Mouse (Mus musculus): ENCODE measurements around the gene Syt16. TPM values are rescaled to one million over a fixed set of nuclear protein-coding genes. Genes with fewer than 3 reads are reported as not detected.

The Syt16 gene
- polyA plus RNA-seq, 1 experiment, result not detected

DNA sequence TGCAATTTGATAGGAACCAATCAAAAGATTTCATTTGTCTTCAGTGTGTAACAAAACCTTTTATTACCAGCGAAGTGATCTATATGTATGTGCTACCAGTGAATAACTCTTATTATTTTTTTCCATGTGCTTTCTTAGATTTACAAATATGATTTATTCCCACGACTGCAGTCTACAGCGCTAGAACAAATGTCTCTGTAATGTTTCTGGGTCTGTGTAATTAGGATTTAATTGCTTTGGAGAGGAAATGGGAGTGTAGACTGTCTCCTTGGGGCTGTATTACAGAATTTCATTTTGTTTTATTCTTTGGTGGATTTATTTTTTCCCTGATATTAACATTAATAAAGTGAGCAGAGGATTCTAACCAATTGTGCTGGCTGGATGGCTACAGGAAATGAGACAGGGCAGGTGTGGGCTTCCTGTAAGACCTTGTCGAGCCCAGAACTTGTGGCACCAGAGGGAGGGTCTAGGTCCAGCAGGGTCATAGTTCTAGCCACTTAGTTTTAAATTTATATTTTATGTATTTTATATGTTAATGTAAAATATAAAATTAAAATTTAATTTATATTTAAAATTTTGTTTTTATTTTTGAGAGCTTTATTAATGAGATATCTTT is 9.0 kb upstream of the Syt16 start:
- no peak for TF ChIP-seq GATA1 (IDR thresholded peaks at IDR 0.05; ENCODE audit: low read length)

- TF ChIP-seq GATA1 (IDR thresholded peaks at IDR 0.05; ENCODE audit: low read length), result no peak
Measured at GRCm38 (mm10) chr12:73989594-73989993, 7.9 kb upstream of the Syt16 start.

- no peak for TF ChIP-seq GATA1 (IDR thresholded peaks at IDR 0.05; ENCODE audit: low read length)
Measured at GRCm38 (mm10) chr12:73996906-73997296, 560 bp upstream of the Syt16 start.

- TF ChIP-seq GATA1 (IDR thresholded peaks at IDR 0.05; ENCODE audit: low read length), result no peak
Measured at GRCm38 (mm10) chr12:73998128-73998456, 631 bp downstream of the Syt16 start.

GRCm38 (mm10) chr12:74002449-74002848 is 5.0 kb downstream of the Syt16 start:
- no peak for TF ChIP-seq GATA1 (IDR thresholded peaks at IDR 0.05; ENCODE audit: low read length)

- no peak for TF ChIP-seq GATA1 (IDR thresholded peaks at IDR 0.05; ENCODE audit: low read length)
Measured at GRCm38 (mm10) chr12:74009448-74009911, 12.0 kb downstream of the Syt16 start.

DNA sequence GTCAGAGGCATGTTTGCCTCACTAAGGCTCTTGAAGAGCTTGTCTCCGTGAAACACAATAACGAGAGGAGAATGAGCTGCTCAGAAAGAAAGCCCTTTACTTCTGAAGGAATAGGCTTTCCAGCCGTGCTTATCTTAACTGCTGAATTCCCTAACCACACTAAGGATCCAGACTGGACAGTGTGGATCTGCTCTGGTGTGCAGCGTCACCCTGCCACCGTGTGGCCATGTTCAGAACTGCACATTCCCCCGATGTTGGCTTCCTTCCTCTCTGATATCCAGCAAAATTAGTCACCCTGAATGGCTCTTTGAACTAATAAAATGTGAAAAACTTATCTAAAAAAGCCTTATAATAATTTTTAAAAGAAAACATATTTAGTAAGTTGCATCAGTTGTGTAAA is 16.3 kb downstream of the Syt16 start:
- TF ChIP-seq GATA1 (IDR thresholded peaks at IDR 0.05; ENCODE audit: low read length), result no peak

DNA sequence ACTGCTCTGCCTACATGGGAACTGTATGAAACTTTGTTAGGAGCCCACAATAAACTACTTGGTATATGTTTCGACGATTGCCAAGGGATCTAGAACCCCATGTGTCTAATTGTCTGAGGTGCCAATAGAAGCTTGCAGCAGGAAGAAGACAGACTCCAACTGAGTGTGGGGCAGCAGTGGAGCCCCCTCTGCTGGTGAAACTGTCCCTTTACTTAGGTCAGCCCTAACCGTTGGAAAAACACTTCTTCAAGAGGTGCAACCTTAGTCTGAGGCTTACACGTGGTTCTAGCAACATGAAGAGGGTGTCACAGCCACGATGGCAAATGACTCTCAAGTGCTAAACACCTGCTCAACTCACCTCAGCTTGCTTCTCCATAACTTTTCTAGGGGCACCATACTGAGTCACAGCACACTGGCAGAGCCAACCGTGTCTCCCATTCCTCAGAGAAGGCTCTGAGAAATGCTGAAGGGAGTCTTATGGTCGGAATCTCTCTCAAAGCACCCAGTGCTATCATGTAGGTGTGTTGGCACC is 17.3 kb downstream of the Syt16 start:
- no peak for TF ChIP-seq GATA1 (IDR thresholded peaks at IDR 0.05; ENCODE audit: low read length)

DNA sequence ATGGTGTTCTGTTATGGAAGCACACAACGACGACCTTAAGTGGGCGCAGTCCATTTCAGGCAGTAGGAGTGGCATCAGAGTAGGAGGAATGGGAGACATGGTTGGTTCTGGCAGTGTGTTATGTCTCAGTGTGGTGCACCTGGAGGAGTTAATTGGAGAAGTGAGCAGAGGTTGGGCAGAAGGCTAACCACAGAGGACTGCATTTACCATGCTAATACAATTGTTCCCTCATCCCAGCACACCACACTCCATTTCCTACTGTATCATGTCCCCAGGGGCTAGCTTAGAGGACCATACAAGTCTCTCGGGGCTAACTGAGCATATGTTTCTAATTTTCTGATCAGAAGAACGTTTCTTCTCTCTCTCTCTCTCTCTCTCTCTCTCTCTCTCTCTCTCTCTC is 18.0 kb downstream of the Syt16 start:
- no peak for TF ChIP-seq GATA1 (IDR thresholded peaks at IDR 0.05; ENCODE audit: low read length)

GRCm38 (mm10) chr12:74023260-74023659 is 25.8 kb downstream of the Syt16 start:
- TF ChIP-seq GATA1 (IDR thresholded peaks at IDR 0.05; ENCODE audit: low read length), result no peak

GRCm38 (mm10) chr12:74024912-74025311 is 27.5 kb downstream of the Syt16 start:
- no peak for TF ChIP-seq GATA1 (IDR thresholded peaks at IDR 0.05; ENCODE audit: low read length)

DNA sequence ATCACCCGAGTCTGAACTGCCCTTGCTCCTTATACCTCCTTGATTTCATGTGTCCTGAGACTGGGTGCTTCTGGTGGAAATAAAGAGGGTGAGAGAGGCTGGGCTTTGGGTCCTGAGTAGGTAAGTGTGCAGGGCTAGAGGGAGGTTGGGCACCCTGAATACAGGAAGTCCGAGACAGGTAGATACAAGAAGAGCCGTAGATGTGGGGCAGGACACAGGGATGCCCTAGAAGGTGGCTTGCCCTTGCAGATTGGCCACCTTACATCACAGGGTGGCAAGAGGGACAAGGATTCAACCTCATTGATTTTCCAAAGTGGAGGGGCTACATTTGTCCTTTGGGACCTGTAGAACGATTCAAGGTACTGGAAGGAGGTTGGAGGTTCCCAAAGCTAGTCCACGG is 45.8 kb downstream of the Syt16 start:
- no peak for TF ChIP-seq GATA1 (IDR thresholded peaks at IDR 0.05; ENCODE audit: low read length)

DNA sequence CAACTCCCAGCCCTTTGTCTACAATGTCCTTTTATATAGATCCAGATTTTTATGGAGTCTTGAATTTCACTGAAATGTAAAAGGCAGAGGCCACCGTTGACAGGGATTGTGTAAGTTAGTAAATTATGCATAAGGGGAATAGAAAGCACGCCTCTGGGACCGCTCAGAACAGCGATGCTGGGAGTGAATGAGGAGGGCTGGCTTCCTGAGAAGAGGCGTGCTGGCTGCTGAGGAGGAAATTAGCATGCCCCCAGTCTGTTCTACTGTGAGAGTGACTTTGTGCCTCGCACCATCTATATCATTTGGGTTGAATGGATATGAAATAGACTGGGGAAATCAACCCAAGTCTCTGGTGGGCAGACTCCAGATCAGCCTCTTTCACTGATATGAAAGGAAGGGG is 46.3 kb downstream of the Syt16 start:
- no peak for TF ChIP-seq GATA1 (IDR thresholded peaks at IDR 0.05; ENCODE audit: low read length)

GRCm38 (mm10) chr12:74044241-74044640 is 46.8 kb downstream of the Syt16 start:
- no peak for TF ChIP-seq GATA1 (IDR thresholded peaks at IDR 0.05; ENCODE audit: low read length)

GRCm38 (mm10) chr12:74055336-74055931 is 58.0 kb downstream of the Syt16 start:
- TF ChIP-seq GATA1 (IDR thresholded peaks at IDR 0.05; ENCODE audit: low read length), result no peak

- no peak for TF ChIP-seq GATA1 (IDR thresholded peaks at IDR 0.05; ENCODE audit: low read length)
Measured at GRCm38 (mm10) chr12:74056162-74056561, 58.7 kb downstream of the Syt16 start.

DNA sequence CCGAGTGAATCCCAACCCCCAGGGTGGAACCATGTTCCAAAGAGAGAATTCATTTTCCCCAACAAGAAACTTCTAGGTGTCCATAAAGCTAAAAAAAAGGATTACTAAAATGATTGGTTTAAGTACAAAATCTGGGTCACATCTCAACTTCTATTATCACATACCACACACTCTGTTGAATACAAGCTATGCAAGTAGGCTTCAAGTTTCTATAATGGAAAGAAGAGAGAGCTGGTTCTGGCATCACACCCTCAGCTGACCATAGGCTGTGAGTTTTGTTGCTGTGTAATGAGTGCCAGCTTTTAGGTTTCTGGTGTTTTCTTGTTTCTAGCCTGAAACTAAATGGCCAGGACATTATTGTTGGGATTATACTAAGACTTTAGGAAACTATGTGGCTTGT is 65.1 kb downstream of the Syt16 start:
- TF ChIP-seq GATA1 (IDR thresholded peaks at IDR 0.05; ENCODE audit: low read length), result no peak
